8 mouse cellular contexts compared by ENCODE assay signal in genomic region chr12:116202176-116202981, GRCm38 (mm10).
DNase-seq lines count a peak whose midpoint lies in the region; ATAC-seq lines count a peak whose summit lies in the region.

No protein-coding gene starts in this region.

- H3K36me3 ChIP-seq in heart, embryonic 11.5 days (ENCODE audit: control insufficient read depth, insufficient read depth, low read length): no peaks in the 10 kb centered on the region
- 0 out of 2 replicates have a peak, but pooled peaks cover 5% of the 10 kb centered on the region for H3K36me3 ChIP-seq in forebrain, embryonic 13.5 days (ENCODE audit: poor library complexity, severe bottlenecking)
- no peaks in the 10 kb centered on the region; the same call in 1 of the 2 replicates for H3K36me3 ChIP-seq in hindbrain, embryonic 14.5 days (replicated peaks; ENCODE audit: control insufficient read depth, insufficient read depth)

- no peak for ATAC-seq in heart, embryonic 11.5 days (replicated peaks; ENCODE audit: insufficient number of reproducible peaks, low FRiP score, low TSS enrichment)
- peak; percentile 79 for ATAC-seq in forebrain, embryonic 13.5 days
- peak; percentile 71 for ATAC-seq in hindbrain, embryonic 14.5 days (ENCODE audit: low FRiP score)
- ATAC-seq in megakaryocyte, adult 5-6 weeks (ENCODE audit: poor library complexity, severe bottlenecking): peak; percentile 97

- H3K27ac ChIP-seq in heart, embryonic 11.5 days (ENCODE audit: low read depth, low read length): no peak overlapping the region
- no peak overlapping the region for H3K27ac ChIP-seq in forebrain, embryonic 13.5 days
- no peak overlapping the region for H3K27ac ChIP-seq in hindbrain, embryonic 14.5 days

- DNase-seq in heart, adult 8-10 months (ENCODE audit: low spot score): peak; percentile 46
- DNase-seq in c-Kit-positive CD71-positive TER-119-positive erythroid progenitor cells, embryonic 14.5 days (ENCODE audit: low spot score): peak; percentile 12
- peak; percentile 74 for DNase-seq in hindbrain, embryonic 14.5 days (ENCODE audit: low spot score)
- peak; percentile 58 to 83 for DNase-seq in layer of hippocampus, postnatal 25 days (ENCODE audit: extremely low spot score in 1 of 2, low spot score in 1 of 2)
- peak; percentile 80 to 83 for DNase-seq in right cerebral cortex, postnatal 10 days (ENCODE audit: low spot score in 2 of 2)

- no peaks in the 10 kb centered on the region for H3K4me1 ChIP-seq in heart, embryonic 11.5 days (ENCODE audit: control insufficient read depth, insufficient read depth, low read length)
- no peaks in the 10 kb centered on the region for H3K4me1 ChIP-seq in forebrain, embryonic 13.5 days
- H3K4me1 ChIP-seq in hindbrain, embryonic 14.5 days (replicated peaks; ENCODE audit: control insufficient read depth, insufficient read depth, low read length): no peaks in the 10 kb centered on the region

- 32% methylated on average over 9 of the region's 9 CpGs for WGBS in heart, embryonic 11.5 days (ENCODE audit: insufficient replicate concordance)
- WGBS in forebrain, embryonic 13.5 days: 32% methylated on average over 9 of the region's 9 CpGs
- 37% methylated on average over 9 of the region's 9 CpGs for WGBS in hindbrain, embryonic 14.5 days

- no peaks in the 10 kb centered on the region for H3K27me3 ChIP-seq in heart, embryonic 11.5 days (ENCODE audit: control insufficient read depth, insufficient read depth, low read length)
- no peaks in the 10 kb centered on the region for H3K27me3 ChIP-seq in forebrain, embryonic 13.5 days
- no peaks in the 10 kb centered on the region for H3K27me3 ChIP-seq in hindbrain, embryonic 14.5 days (ENCODE audit: control insufficient read depth, insufficient read depth, low read length)

- H3K4me2 ChIP-seq in heart, embryonic 11.5 days: no peak overlapping the region
- H3K4me2 ChIP-seq in forebrain, embryonic 13.5 days: no peak overlapping the region
- no peak overlapping the region for H3K4me2 ChIP-seq in hindbrain, embryonic 14.5 days (replicated peaks)

- no peak overlapping the region for H3K9ac ChIP-seq in heart, embryonic 11.5 days (ENCODE audit: low read depth, low read length)
- H3K9ac ChIP-seq in forebrain, embryonic 13.5 days: no peak overlapping the region
- no peak overlapping the region for H3K9ac ChIP-seq in hindbrain, embryonic 14.5 days

- no peak overlapping the region for H3K4me3 ChIP-seq in heart, embryonic 11.5 days (ENCODE audit: low read depth, low read length)
- H3K4me3 ChIP-seq in forebrain, embryonic 13.5 days: no peak overlapping the region
- H3K4me3 ChIP-seq in hindbrain, embryonic 14.5 days (replicated peaks; ENCODE audit: low read length): no peak overlapping the region

- no peaks in the 10 kb centered on the region for H3K9me3 ChIP-seq in heart, embryonic 11.5 days (replicated peaks; ENCODE audit: control insufficient read depth, low read length)
- no peaks in the 10 kb centered on the region for H3K9me3 ChIP-seq in forebrain, embryonic 13.5 days (replicated peaks)
- H3K9me3 ChIP-seq in hindbrain, embryonic 14.5 days (ENCODE audit: control insufficient read depth, low read length): no peaks in the 10 kb centered on the region

Comparison
In these comparisons a context has a peak if more than half of its experiments do, and no peak if none do; other contexts are left out.
1. DNase-seq: peak in every context shown above with its lines; median percentile 82 in right cerebral cortex, postnatal 10 days; 74 in hindbrain, embryonic 14.5 days; 70 in layer of hippocampus, postnatal 25 days; 46 in heart, adult 8-10 months; 12 in c-Kit-positive CD71-positive TER-119-positive erythroid progenitor cells, embryonic 14.5 days.